Mouse (Mus musculus): Measurements from ENCODE around the gene Gpr183. TPM values are rescaled to one million over a fixed set of nuclear protein-coding genes. Genes with fewer than 3 reads are reported as not detected.

The Gpr183 gene
- polyA plus RNA-seq (2015; fragmentation: Nextera tagmentation; extraction: Ambion mirVana) = 1.1 and 1.7 TPM in 2 replicates

DNA sequence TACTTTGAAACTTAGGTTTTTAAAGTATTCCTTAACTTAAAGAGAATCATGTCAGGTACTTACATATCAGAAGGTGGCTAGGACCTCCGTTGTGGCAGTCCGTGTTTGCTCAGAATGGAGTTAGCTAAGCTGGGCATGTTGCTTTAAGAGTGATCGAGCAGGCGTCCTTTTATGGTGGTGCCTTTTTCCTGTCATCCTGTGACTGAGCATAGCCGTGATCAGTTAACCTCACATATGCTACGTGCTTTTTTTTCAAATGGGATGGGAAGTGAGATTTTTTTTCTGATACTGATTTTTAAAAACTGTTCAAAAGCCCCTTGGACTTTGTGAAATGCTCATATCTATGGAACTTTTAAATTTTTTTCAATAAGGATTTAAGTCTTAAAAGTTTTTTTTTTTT, at the start of gene Gpr183:
Gene Gpr183 (minus strand): TSS at position 206 of the 400 bp plus-strand sequence.
- no peak for ATAC-seq (ENCODE audit: low read depth)
- no peaks in the 10 kb centered on the region for H3K9me3 ChIP-seq (replicated peaks; ENCODE audit: control insufficient read depth, low read length)
- no peaks in the 10 kb centered on the region for H3K36me3 ChIP-seq (ENCODE audit: control insufficient read depth, insufficient read depth)
- no peaks in the 10 kb centered on the region for H3K27me3 ChIP-seq (ENCODE audit: control insufficient read depth, insufficient read depth, low read depth, low read length)
- H3K9ac ChIP-seq (ENCODE audit: low read depth, low read length) = no peak within 1 kb of the TSS
- H3K4me1 ChIP-seq (ENCODE audit: control insufficient read depth, low read depth, low read length) = peaks cover 14% of the 10 kb centered on the region
- H3K4me3 ChIP-seq (ENCODE audit: low read depth, low read length) = no peak within 1 kb of the TSS
- H3K4me2 ChIP-seq (ENCODE audit: low read depth, low read length) = no peak within 1 kb of the TSS
- 19% methylated on average over 6 of the region's 6 CpGs for WGBS (ENCODE audit: insufficient replicate concordance)
- H3K27ac ChIP-seq (ENCODE audit: low read length) = no peak within 1 kb of the TSS

DNA sequence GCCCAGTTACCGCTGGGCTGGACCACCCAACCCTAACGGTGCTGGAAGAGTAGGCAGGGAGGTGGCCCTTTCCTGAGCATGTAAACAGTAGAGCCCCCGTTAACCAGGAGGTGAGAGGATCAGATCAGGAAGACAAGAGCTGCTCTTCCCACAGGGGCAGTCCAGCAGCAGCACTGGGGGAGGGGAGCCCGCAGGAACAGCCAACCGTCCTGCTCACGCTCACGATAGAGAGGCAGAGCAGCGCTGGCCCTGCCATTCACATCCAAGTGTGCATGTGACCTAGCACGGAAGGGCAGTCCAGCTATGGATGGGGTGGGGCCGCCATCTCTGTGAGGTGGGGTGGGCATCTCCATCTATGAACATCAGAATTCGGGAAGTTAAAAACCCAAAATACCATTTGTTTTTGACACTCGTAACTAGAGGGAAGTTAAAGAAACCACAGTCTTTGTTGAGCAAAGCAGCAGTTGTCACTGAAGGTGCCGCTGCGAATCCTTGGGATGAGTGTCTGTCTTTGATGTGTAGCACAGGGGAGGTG, 48.5 kb upstream of the Gpr183 start:
- no peak overlapping the region for H3K4me2 ChIP-seq (ENCODE audit: low read depth, low read length)
- H3K27ac ChIP-seq (ENCODE audit: low read length) = no peak overlapping the region; the same call in 1 of the 2 replicates

DNA sequence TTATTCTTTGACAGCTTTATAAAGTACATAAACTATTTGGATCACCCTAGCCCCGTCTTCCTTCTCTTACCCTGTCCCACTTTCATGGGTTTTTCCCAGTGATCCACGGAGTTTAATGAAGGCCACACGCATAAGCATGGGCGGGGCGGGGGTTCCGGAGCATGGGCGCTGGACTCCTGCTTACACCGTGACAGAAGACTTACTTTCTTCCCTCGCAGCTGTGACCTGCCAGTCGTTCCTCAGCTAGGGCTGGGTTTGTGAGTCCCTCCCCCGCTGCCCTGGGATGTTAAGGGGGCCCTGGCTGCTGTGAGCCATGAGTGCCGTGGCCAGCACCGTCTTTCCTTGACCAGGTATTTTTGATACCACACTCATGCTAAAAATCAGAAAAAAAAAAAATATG, 47.8 kb upstream of the Gpr183 start:
- Histone ChIP-seq H3K4me3 (ENCODE audit: low read depth, low read length) (no peak overlapping the region), H3K4me1 (ENCODE audit: control insufficient read depth, low read depth, low read length) (peaks cover 11% of the 10 kb centered on the region), H3K9me3 (replicated peaks; ENCODE audit: control insufficient read depth, low read length) (no peaks in the 10 kb centered on the region), H3K9ac (ENCODE audit: low read depth, low read length) (no peak overlapping the region), H3K4me2 (ENCODE audit: low read depth, low read length) (no peak overlapping the region), H3K36me3 (ENCODE audit: control insufficient read depth, insufficient read depth) (no peaks in the 10 kb centered on the region; the same call in 1 of the 2 replicates), H3K27me3 (ENCODE audit: control insufficient read depth, insufficient read depth, low read depth, low read length) (no peaks in the 10 kb centered on the region), H3K27ac (ENCODE audit: low read length) (peak overlapping the region; percentile 15; the same call in 1 of the 2 replicates)
- 34% methylated on average over 13 of the region's 13 CpGs for WGBS (ENCODE audit: insufficient replicate concordance)
- no peak for ATAC-seq (ENCODE audit: low read depth)

More for the DNA sequence above, 48.5 kb upstream of the Gpr183 start:
- H3K9me3 ChIP-seq (replicated peaks; ENCODE audit: control insufficient read depth, low read length) = no peaks in the 10 kb centered on the region
- peaks cover 11% of the 10 kb centered on the region for H3K4me1 ChIP-seq (ENCODE audit: control insufficient read depth, low read depth, low read length)
- ATAC-seq (ENCODE audit: low read depth) = peak; percentile 50
- 15% methylated on average over 14 of the region's 14 CpGs for WGBS (ENCODE audit: insufficient replicate concordance)
- H3K4me3 ChIP-seq (ENCODE audit: low read depth, low read length) = no peak overlapping the region
- no peaks in the 10 kb centered on the region; the same call in 1 of the 2 replicates for H3K36me3 ChIP-seq (ENCODE audit: control insufficient read depth, insufficient read depth)
- no peaks in the 10 kb centered on the region for H3K27me3 ChIP-seq (ENCODE audit: control insufficient read depth, insufficient read depth, low read depth, low read length)
- no peak overlapping the region for H3K9ac ChIP-seq (ENCODE audit: low read depth, low read length)

DNA sequence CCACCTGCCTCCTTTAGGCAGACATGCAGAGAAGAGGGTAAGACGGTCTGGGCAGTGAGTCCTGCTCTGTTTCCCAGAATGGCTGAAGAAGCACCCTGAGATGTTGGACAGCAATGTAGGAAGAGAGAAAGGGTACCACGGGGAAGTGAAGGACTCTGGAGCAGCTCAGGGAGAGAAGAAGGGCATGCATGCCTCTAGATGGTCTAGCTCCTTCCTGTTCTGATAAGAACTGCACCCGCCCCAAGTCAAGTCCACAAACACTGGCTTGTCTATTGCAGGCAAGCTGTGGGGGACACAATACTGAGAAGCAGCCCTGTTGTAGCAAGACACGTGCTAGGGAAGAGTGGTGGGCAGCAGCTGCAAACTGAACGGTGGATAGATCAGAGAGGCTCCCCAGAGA, 47.2 kb upstream of the Gpr183 start:
- Histone ChIP-seq H3K9ac (ENCODE audit: low read depth, low read length) (no peak overlapping the region), H3K27me3 (ENCODE audit: control insufficient read depth, insufficient read depth, low read depth, low read length) (no peaks in the 10 kb centered on the region), H3K27ac (ENCODE audit: low read length) (no peak overlapping the region), H3K4me1 (ENCODE audit: control insufficient read depth, low read depth, low read length) (peaks cover 11% of the 10 kb centered on the region), H3K36me3 (ENCODE audit: control insufficient read depth, insufficient read depth) (no peaks in the 10 kb centered on the region; the same call in 1 of the 2 replicates), H3K9me3 (replicated peaks; ENCODE audit: control insufficient read depth, low read length) (no peaks in the 10 kb centered on the region), H3K4me3 (ENCODE audit: low read depth, low read length) (no peak overlapping the region), H3K4me2 (ENCODE audit: low read depth, low read length) (no peak overlapping the region)
- WGBS (ENCODE audit: insufficient replicate concordance) = 23% methylated on average over 5 of the region's 5 CpGs
- ATAC-seq (ENCODE audit: low read depth) = no peak; the same call in 1 of the 2 replicates

DNA sequence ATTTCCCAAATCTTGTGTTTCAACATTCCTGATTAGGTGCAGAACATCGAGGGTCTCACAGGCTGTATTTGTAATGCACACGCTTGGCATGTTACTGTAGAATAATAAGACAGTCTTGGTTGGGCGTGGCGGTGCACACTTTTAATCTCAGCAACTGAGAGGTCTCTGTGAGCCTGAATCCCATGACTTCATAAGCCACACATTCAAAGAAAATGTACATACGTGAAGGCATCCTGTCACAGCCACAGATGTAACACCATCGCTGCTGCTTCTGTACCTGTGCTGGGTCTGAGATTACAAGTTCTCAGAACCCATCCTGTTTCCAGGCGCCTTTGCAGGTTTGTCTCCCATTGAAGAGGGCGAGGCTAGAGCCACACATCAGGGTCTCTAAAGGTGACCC, 46.8 kb upstream of the Gpr183 start:
- H3K4me1 ChIP-seq (ENCODE audit: control insufficient read depth, low read depth, low read length) = peaks cover 11% of the 10 kb centered on the region
- no peak overlapping the region for H3K27ac ChIP-seq (ENCODE audit: low read length)
- no peak overlapping the region for H3K4me3 ChIP-seq (ENCODE audit: low read depth, low read length)
- no peaks in the 10 kb centered on the region for H3K27me3 ChIP-seq (ENCODE audit: control insufficient read depth, insufficient read depth, low read depth, low read length)
- H3K4me2 ChIP-seq (ENCODE audit: low read depth, low read length) = no peak overlapping the region
- ATAC-seq (ENCODE audit: low read depth) = no peak
- no peak overlapping the region for H3K9ac ChIP-seq (ENCODE audit: low read depth, low read length)
- whole genome bisulfite sequencing (ENCODE audit: insufficient replicate concordance) = 70% methylated on average over 8 of the region's 8 CpGs
- H3K9me3 ChIP-seq (replicated peaks; ENCODE audit: control insufficient read depth, low read length) = no peaks in the 10 kb centered on the region
- H3K36me3 ChIP-seq (ENCODE audit: control insufficient read depth, insufficient read depth) = no peaks in the 10 kb centered on the region; the same call in 1 of the 2 replicates

DNA sequence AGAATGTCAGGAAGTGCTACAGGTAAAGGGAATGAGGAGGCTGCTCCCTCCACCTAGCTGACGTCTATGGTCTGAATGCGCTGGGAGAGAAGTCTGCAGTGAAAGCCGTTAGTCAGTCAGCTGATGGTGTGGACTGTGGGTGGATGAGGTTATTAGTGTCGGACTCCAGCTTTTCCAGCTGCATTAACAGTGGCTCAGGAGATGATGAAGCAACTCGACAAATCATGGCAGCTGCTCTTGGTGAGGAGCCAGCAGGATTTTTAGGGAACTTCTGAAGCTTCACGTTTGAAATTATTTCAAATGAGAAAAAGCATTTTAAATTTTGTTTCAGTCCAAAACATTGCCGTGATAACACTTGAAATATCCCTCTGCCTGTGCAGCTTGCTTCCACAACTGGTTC, 45.3 kb upstream of the Gpr183 start:
- no peak for ATAC-seq (ENCODE audit: low read depth)
- no peaks in the 10 kb centered on the region for H3K27me3 ChIP-seq (ENCODE audit: control insufficient read depth, insufficient read depth, low read depth, low read length)
- no peaks in the 10 kb centered on the region for H3K9me3 ChIP-seq (replicated peaks; ENCODE audit: control insufficient read depth, low read length)
- no peaks in the 10 kb centered on the region; the same call in 1 of the 2 replicates for H3K36me3 ChIP-seq (ENCODE audit: control insufficient read depth, insufficient read depth)
- no peak overlapping the region for H3K4me3 ChIP-seq (ENCODE audit: low read depth, low read length)
- H3K27ac ChIP-seq (ENCODE audit: low read length) = no peak overlapping the region
- 68% methylated on average over 7 of the region's 7 CpGs for WGBS (ENCODE audit: insufficient replicate concordance)
- no peak overlapping the region for H3K9ac ChIP-seq (ENCODE audit: low read depth, low read length)
- H3K4me2 ChIP-seq (ENCODE audit: low read depth, low read length) = no peak overlapping the region
- H3K4me1 ChIP-seq (ENCODE audit: control insufficient read depth, low read depth, low read length) = peaks cover 11% of the 10 kb centered on the region

DNA sequence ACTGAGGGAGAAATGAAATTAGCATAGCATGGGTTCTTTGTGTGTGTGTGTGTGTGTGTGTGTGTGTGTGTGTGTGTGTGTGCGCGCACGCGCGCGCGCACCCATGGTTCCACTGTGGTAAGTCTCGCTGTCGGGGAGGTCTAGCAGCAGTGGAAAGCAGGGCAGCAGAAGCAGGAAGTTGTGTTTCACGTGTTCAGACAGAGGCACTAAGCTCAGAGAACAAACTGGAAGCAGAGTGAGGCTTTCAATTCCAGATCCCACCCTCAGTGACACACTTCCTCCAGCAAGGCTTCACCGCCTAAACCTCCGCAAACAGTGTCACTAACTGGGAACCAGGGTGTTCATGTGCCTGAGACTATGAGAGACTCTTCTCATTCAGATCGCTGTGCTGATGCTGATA, 44.5 kb upstream of the Gpr183 start:
- 50% methylated on average over 13 of the region's 13 CpGs for WGBS (ENCODE audit: insufficient replicate concordance)
- Histone ChIP-seq H3K4me2 (ENCODE audit: low read depth, low read length) (no peak overlapping the region), H3K27ac (ENCODE audit: low read length) (no peak overlapping the region), H3K4me1 (ENCODE audit: control insufficient read depth, low read depth, low read length) (peaks cover 11% of the 10 kb centered on the region), H3K9ac (ENCODE audit: low read depth, low read length) (no peak overlapping the region), H3K36me3 (ENCODE audit: control insufficient read depth, insufficient read depth) (no peaks in the 10 kb centered on the region; the same call in 1 of the 2 replicates), H3K4me3 (ENCODE audit: low read depth, low read length) (no peak overlapping the region), H3K9me3 (replicated peaks; ENCODE audit: control insufficient read depth, low read length) (no peaks in the 10 kb centered on the region), H3K27me3 (ENCODE audit: control insufficient read depth, insufficient read depth, low read depth, low read length) (no peaks in the 10 kb centered on the region)
- peak; percentile 25; the same call in 1 of the 2 replicates for ATAC-seq (ENCODE audit: low read depth)

DNA sequence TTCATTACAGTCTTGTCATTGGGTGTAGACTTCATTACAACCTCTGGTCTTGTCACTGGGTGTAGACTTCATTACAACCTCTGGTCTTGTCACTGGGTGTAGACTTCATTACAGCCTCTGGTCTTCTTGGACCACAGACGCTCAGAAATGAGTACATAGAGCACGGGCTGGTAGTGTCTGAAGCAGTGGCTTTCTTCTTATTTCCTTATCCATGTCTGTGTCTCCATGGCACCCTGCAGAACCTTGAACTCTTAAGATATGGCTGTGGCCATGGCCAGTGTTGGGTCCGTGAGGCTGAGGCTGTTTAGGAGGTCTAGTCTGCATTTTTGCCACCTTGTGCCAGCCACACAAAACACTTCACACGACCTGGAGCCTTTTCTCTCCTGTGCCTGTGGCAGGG, 43.3 kb upstream of the Gpr183 start:
- WGBS (ENCODE audit: insufficient replicate concordance) = 67% methylated on average over 4 of the region's 4 CpGs
- no peak overlapping the region for H3K27ac ChIP-seq (ENCODE audit: low read length)
- ATAC-seq (ENCODE audit: low read depth) = no peak

DNA sequence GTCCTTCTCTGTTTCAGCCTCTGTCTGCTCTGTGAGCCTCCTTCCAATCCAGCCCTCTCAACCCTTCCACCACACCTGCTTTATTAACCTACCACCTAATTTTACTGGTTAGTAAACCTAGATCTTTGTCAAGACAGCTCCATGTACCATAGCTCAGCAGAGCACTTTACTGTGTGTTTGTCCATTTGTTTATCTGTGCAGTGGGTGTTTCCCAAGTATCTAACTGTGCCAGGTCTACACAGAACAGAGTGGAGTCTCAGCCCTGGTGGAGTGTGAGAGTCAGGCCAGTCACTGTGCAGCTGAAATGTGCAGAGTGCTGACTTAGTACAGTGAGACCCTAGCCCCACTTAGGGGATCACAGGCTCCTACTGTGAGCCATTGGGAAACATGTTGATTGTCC, 38.8 kb upstream of the Gpr183 start:
- H3K27me3 ChIP-seq (ENCODE audit: control insufficient read depth, insufficient read depth, low read depth, low read length) = no peaks in the 10 kb centered on the region
- H3K4me3 ChIP-seq (ENCODE audit: low read depth, low read length) = no peak overlapping the region
- H3K36me3 ChIP-seq (ENCODE audit: control insufficient read depth, insufficient read depth) = no peaks in the 10 kb centered on the region
- peaks cover 6% of the 10 kb centered on the region; the same call in 1 of the 2 replicates for H3K4me1 ChIP-seq (ENCODE audit: control insufficient read depth, low read depth, low read length)
- no peak overlapping the region for H3K9ac ChIP-seq (ENCODE audit: low read depth, low read length)
- no peak overlapping the region for H3K4me2 ChIP-seq (ENCODE audit: low read depth, low read length)
- no peak overlapping the region for H3K27ac ChIP-seq (ENCODE audit: low read length)
- ATAC-seq (ENCODE audit: low read depth) = peak; percentile 58; the same call in 1 of the 2 replicates
- H3K9me3 ChIP-seq (replicated peaks; ENCODE audit: control insufficient read depth, low read length) = no peaks in the 10 kb centered on the region

More for the DNA sequence above, 43.3 kb upstream of the Gpr183 start:
- H3K9me3 ChIP-seq (replicated peaks; ENCODE audit: control insufficient read depth, low read length) = no peaks in the 10 kb centered on the region
- no peak overlapping the region for H3K4me2 ChIP-seq (ENCODE audit: low read depth, low read length)
- no peaks in the 10 kb centered on the region; the same call in 1 of the 2 replicates for H3K36me3 ChIP-seq (ENCODE audit: control insufficient read depth, insufficient read depth)
- H3K9ac ChIP-seq (ENCODE audit: low read depth, low read length) = no peak overlapping the region
- peaks cover 17% of the 10 kb centered on the region for H3K4me1 ChIP-seq (ENCODE audit: control insufficient read depth, low read depth, low read length)
- H3K27me3 ChIP-seq (ENCODE audit: control insufficient read depth, insufficient read depth, low read depth, low read length) = no peaks in the 10 kb centered on the region
- H3K4me3 ChIP-seq (ENCODE audit: low read depth, low read length) = no peak overlapping the region

Measured in liver, embryonic 16.5 days (tissue).